Mouse (Mus musculus): ENCODE data around the gene Smok3b. TPM values are rescaled to one million over a fixed set of nuclear protein-coding genes. Genes with fewer than 3 reads are reported as not detected.

Gene Smok3b
- total and polyA plus RNA-seq, 3 experiments = not detected

- dilution Hi-C loops (cut with MboI; ENCODE audit: extremely low pct_ligation_motif_present, extremely low pct_unique_long_range_greater_than_20kb, low sequenced_read_pairs) = no loop called here
- peak; percentile 94 for DNase-seq (ENCODE audit: extremely low read depth)
These were observed 63.8 kb downstream of the Smok3b start, which contains the start of gene Zkscan1 for GRCm38 (mm10) chr5:138084996-138085395. TSS of gene Zkscan1 (plus strand) at chr5:138085084.

GRCm38 (mm10) chr5:138085421-138085911 is 64.2 kb downstream of the Smok3b start:
- H3K9ac ChIP-seq (ENCODE audit: insufficient read depth, low read depth) = peak overlapping the region; percentile 100
- no peak overlapping the region for H3K27ac ChIP-seq (ENCODE audit: insufficient read depth, low read depth)
- DNase-seq (ENCODE audit: extremely low read depth) = peak; percentile 32
- no peaks in the 10 kb centered on the region for H3K9me3 ChIP-seq (replicated peaks; ENCODE audit: low read length)
- dilution Hi-C loops (cut with MboI; ENCODE audit: extremely low pct_ligation_motif_present, extremely low pct_unique_long_range_greater_than_20kb, low sequenced_read_pairs) (no loop called here), in situ Hi-C loops (cut with MboI; ENCODE audit: low pct_ligation_motif_present, low pct_unique_long_range_greater_than_20kb, low sequenced_read_pairs) (no loop called here)
- peaks cover 7 to 28% of the 10 kb centered on the region in 2 experiments for H3K36me3 ChIP-seq (replicated peaks in 1 of 2; ENCODE audit: control insufficient read depth in 1 of 2, insufficient read depth in 1 of 2, low read length in 1 of 2)
- TF ChIP-seq E2F4 (IDR thresholded peaks at IDR 0.05; ENCODE audit: insufficient replicate concordance, low read depth, low read length) (no peak), TCF12 (IDR thresholded peaks at IDR 0.05; ENCODE audit: low read depth, low read length) (no peak), ZC3H11A (IDR thresholded peaks at IDR 0.05; ENCODE audit: low read depth, low read length) (no peak), MAZ (IDR thresholded peaks at IDR 0.05; ENCODE audit: low read depth, low read length) (no peak), RCOR1 (conservative IDR thresholded peaks at IDR 0.05; ENCODE audit: low read depth, low read length) (no peak), MEF2A (IDR thresholded peaks at IDR 0.05; ENCODE audit: borderline replicate concordance, low read depth, low read length) (no peak), IRF4 (IDR thresholded peaks at IDR 0.05; ENCODE audit: low read depth, low read length) (no peak), MAFK (IDR thresholded peaks at IDR 0.05; ENCODE audit: insufficient replicate concordance, low read length) (no peak), CHD2 (IDR thresholded peaks at IDR 0.05; ENCODE audit: low read length) (no peak), USF2 (conservative IDR thresholded peaks at IDR 0.05; ENCODE audit: low read depth, low read length) (no peak), ZKSCAN1 (IDR thresholded peaks at IDR 0.05; ENCODE audit: borderline replicate concordance, low read depth, low read length) (no peak), ZNF384 (IDR thresholded peaks at IDR 0.05; ENCODE audit: low read depth, low read length) (no peak), BHLHE40 (IDR thresholded peaks at IDR 0.05; ENCODE audit: low read depth, low read length) (no peak)
- peaks cover 0 to 49% of the 10 kb centered on the region in 2 experiments; a peak in 2 of 4 replicates for H3K4me1 ChIP-seq (ENCODE audit: control insufficient read depth in 1 of 2, insufficient read depth in 2 of 2)
- H3K4me3 ChIP-seq (replicated peaks in 1 of 3; ENCODE audit: low read depth in 2 of 3, low read length in 2 of 3, poor library complexity in 1 of 3) = peak overlapping the region; percentile 73 to 100 (median 91)
- H3K79me2 ChIP-seq (replicated peaks; ENCODE audit: control insufficient read depth, extremely low read depth, insufficient read depth, poor library complexity, severe bottlenecking) = peaks cover 47% of the 10 kb centered on the region
- no peaks in the 10 kb centered on the region for H3K27me3 ChIP-seq (replicated peaks)
- H3K4me2 ChIP-seq (ENCODE audit: insufficient read depth, low read depth, poor library complexity, severe bottlenecking) = peak overlapping the region; percentile 98

More at GRCm38 (mm10) chr5:138084996-138085395, 63.8 kb downstream of the Smok3b start, which contains the start of gene Zkscan1:
- in situ Hi-C loops (cut with MboI; ENCODE audit: low pct_ligation_motif_present, low pct_unique_long_range_greater_than_20kb, low sequenced_read_pairs) = no loop called here
- Histone ChIP-seq H3K27me3 (replicated peaks) (no peaks in the 10 kb centered on the region), H3K4me1 (ENCODE audit: control insufficient read depth in 1 of 2, insufficient read depth in 2 of 2) (peaks cover 0 to 49% of the 10 kb centered on the region in 2 experiments; a peak in 2 of 4 replicates), H3K9me3 (replicated peaks; ENCODE audit: low read length) (no peaks in the 10 kb centered on the region), H3K27ac (ENCODE audit: insufficient read depth, low read depth) (peak within 1 kb of the TSS; percentile 25; the same call in 1 of the 2 replicates), H3K4me2 (ENCODE audit: insufficient read depth, low read depth, poor library complexity, severe bottlenecking) (peak within 1 kb of the TSS; percentile 98), H3K36me3 (replicated peaks in 1 of 2; ENCODE audit: control insufficient read depth in 1 of 2, insufficient read depth in 1 of 2, low read length in 1 of 2) (peaks cover 7 to 28% of the 10 kb centered on the region in 2 experiments), H3K4me3 (replicated peaks in 1 of 3; ENCODE audit: low read depth in 2 of 3, low read length in 2 of 3, poor library complexity in 1 of 3) (peak within 1 kb of the TSS; percentile 73 to 100 (median 91)), H3K9ac (ENCODE audit: insufficient read depth, low read depth) (peak within 1 kb of the TSS; percentile 100), H3K79me2 (replicated peaks; ENCODE audit: control insufficient read depth, extremely low read depth, insufficient read depth, poor library complexity, severe bottlenecking) (peaks cover 43% of the 10 kb centered on the region)
- TF ChIP-seq ZNF384 (IDR thresholded peaks at IDR 0.05; ENCODE audit: low read depth, low read length) (no peak), ZMIZ1 (IDR thresholded peaks at IDR 0.05; ENCODE audit: low read depth, low read length) (peak; percentile 68; the same call in 1 of the 2 replicates), TBP (conservative IDR thresholded peaks at IDR 0.05; ENCODE audit: low read depth, low read length) (peak; percentile 94), JUN (IDR thresholded peaks at IDR 0.05; ENCODE audit: insufficient read depth, low read depth, low read length) (peak; percentile 36; the same call in 1 of the 2 replicates), MAFK (IDR thresholded peaks at IDR 0.05; ENCODE audit: insufficient replicate concordance, low read length) (no peak), MAZ (IDR thresholded peaks at IDR 0.05; ENCODE audit: low read depth, low read length) (no peak), TCF12 (IDR thresholded peaks at IDR 0.05; ENCODE audit: low read depth, low read length) (peak; percentile 88), ELF1 (IDR thresholded peaks at IDR 0.05; ENCODE audit: low read depth, low read length) (peak; percentile 98), RCOR1 (conservative IDR thresholded peaks at IDR 0.05; ENCODE audit: low read depth, low read length) (no peak), USF1 (IDR thresholded peaks at IDR 0.05; ENCODE audit: low read depth, low read length) (no peak), ZKSCAN1 (IDR thresholded peaks at IDR 0.05; ENCODE audit: borderline replicate concordance, low read depth, low read length) (no peak), NELFE (IDR thresholded peaks at IDR 0.05; ENCODE audit: low read depth, low read length) (peak; percentile 94), ZC3H11A (IDR thresholded peaks at IDR 0.05; ENCODE audit: low read depth, low read length) (no peak), EP300 (IDR thresholded peaks at IDR 0.05; ENCODE audit: low read length) (no peak), MXI1 (IDR thresholded peaks at IDR 0.05; ENCODE audit: low read depth, low read length) (0 out of 2 replicates have a peak, but pooled peaks have one; percentile 77), CHD1 (IDR thresholded peaks at IDR 0.05; ENCODE audit: low read depth, low read length) (no peak), E2F4 (IDR thresholded peaks at IDR 0.05; ENCODE audit: insufficient replicate concordance, low read depth, low read length) (no peak), MYC (IDR thresholded peaks at IDR 0.05; ENCODE audit: low read depth, low read length) (peak; percentile 85), UBTF (IDR thresholded peaks at IDR 0.05; ENCODE audit: low read depth, low read length) (no peak), PAX5 (IDR thresholded peaks at IDR 0.05; ENCODE audit: low read length) (no peak), RAD21 (IDR thresholded peaks at IDR 0.05; ENCODE audit: low read depth, low read length) (no peak), IRF4 (IDR thresholded peaks at IDR 0.05; ENCODE audit: low read depth, low read length) (no peak), MEF2A (IDR thresholded peaks at IDR 0.05; ENCODE audit: borderline replicate concordance, low read depth, low read length) (no peak), SMC3 (IDR thresholded peaks at IDR 0.05; ENCODE audit: low read depth, low read length) (no peak), CTCF (conservative IDR thresholded peaks at IDR 0.05 in 1 of 2, IDR thresholded peaks at IDR 0.05 in 1 of 2; ENCODE audit: low read depth in 2 of 2, low read length in 2 of 2) (no peak), CHD2 (IDR thresholded peaks at IDR 0.05; ENCODE audit: low read length) (no peak), POLR2A (IDR thresholded peaks at IDR 0.05; ENCODE audit: low read depth, low read length) (peak; percentile 95), MAX (IDR thresholded peaks at IDR 0.05; ENCODE audit: low read length) (no peak), NRF1 (IDR thresholded peaks at IDR 0.05; ENCODE audit: low read depth, low read length) (no peak), HCFC1 (IDR thresholded peaks at IDR 0.05; ENCODE audit: low read depth, low read length) (peak; percentile 90), KAT2A (IDR thresholded peaks at IDR 0.05; ENCODE audit: insufficient replicate concordance, low read length) (peak; percentile 89; the same call in 1 of the 2 replicates), USF2 (conservative IDR thresholded peaks at IDR 0.05; ENCODE audit: low read depth, low read length) (no peak), POLR2AphosphoS2 (IDR thresholded peaks at IDR 0.05; ENCODE audit: low read depth, low read length) (peak; percentile 86; the same call in 1 of the 2 replicates), GABPA (IDR thresholded peaks at IDR 0.05; ENCODE audit: insufficient replicate concordance, low read depth, low read length) (peak; percentile 81), ETS1 (conservative IDR thresholded peaks at IDR 0.05; ENCODE audit: low read depth, low read length) (no peak), JUND (conservative IDR thresholded peaks at IDR 0.05; ENCODE audit: low read depth, low read length) (peak; percentile 54; the same call in 1 of the 2 replicates), SIN3A (IDR thresholded peaks at IDR 0.05; ENCODE audit: low read length) (peak; percentile 90), BHLHE40 (IDR thresholded peaks at IDR 0.05; ENCODE audit: low read depth, low read length) (no peak)
